Mouse (Mus musculus) natural killer cell, adult 2 months (primary cell): ENCODE data around the gene Cnrip1.

Experiments used
- DNase-seq, 2 experiments: peaks; one replicate each; pipeline ENCODE4 v3.0.0; 2022; ENCODE audit warnings: low spot score in 2 of 2

Gene Cnrip1

DNA sequence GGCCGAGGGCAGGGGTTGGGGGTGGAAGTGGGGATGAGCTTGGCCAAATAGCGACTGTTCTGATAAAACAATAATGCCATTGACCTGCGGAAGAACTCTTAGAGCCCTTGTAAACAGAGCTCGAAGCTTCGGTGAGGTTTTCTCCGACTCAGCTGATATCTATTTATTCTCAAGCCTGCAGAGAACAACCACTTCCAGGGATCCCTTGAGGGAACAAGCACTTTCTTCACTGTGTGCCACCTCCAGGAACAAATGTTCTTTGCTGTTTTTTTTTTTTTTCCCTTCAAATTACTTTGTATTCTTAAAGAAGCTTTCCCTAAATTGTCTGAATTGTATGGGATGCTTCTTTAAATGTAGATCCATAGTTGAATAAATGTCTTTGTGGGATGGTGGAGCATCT is 56.0 kb downstream of the Cnrip1 start:
- DNase-seq, result no peak

DNA sequence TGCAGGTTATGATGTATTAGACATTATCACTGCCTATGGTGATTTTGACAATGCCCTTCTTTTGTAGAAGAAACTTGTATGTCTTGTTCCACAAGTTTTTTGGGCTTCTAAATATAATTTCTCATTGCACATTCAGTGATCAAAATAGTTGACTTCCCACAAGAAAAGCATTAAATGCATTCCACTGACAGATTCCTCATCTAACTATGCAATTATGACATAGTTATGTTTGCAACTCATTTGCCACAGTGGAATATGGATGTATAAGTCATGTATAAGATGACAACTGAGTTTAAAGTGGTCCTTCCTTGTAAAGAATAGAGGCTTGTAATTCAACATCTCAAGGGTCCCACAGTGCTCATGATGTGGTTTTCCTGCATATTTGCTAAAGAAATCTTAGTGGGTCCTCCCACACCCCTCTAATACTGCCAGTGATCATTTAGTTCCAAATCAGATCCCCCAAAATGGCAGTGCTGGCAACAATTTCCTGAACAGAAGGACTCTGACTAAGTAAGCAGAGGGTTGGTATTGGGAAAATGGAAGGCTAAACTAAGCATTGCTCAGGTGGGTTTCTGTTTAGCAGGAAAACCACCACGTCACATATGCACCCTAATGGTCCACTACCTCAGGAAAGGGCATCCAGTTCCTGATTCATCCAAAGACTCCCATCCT is 61.2 kb downstream of the Cnrip1 start:
- DNase-seq, result no peak

DNA sequence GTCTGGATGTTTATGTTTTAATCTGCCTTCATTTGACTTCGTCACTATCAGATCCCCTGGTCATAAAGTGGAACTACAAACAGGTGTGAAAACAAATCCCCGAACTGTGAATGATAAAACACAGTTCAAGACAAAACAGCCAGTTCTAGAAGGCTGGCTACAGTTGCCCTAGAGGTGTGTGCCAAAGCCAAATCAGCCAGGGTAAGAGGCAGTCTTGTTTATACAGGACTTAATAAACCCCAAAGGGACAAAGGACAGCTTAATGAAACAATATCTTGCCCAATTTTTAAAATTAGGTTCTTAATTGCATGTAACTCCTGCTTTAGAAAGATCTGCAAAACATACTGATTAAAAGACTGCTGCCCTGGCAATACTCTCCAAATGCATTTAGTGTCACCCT is 75.0 kb downstream of the Cnrip1 start:
- DNase-seq, result no peak
